8 mouse cellular contexts compared by ENCODE assay signal in genomic region chr15:97970299-97970698, GRCm38 (mm10). TPM values are rescaled to one million over a fixed set of nuclear protein-coding genes. Genes with fewer than 3 reads are reported as not detected.
DNase-seq lines count a peak whose midpoint lies in the region; ATAC-seq and TF ChIP-seq lines count a peak whose summit lies in the region.

No protein-coding gene starts in this region.

- no peak for TF ChIP-seq POLR2A in heart, adult 2 months (IDR thresholded peaks at IDR 0.05; ENCODE audit: insufficient read depth, low read depth, low read length)
- no peak for TF ChIP-seq POLR2A in testis, adult 2 months (IDR thresholded peaks at IDR 0.05; ENCODE audit: control insufficient read depth, low read depth, low read length)
- no peak for TF ChIP-seq POLR2A in small intestine, adult 2 months (IDR thresholded peaks at IDR 0.05; ENCODE audit: low read depth, low read length)

- no peak for DNase-seq in heart, adult 2 months
- no peak for DNase-seq in testis, postnatal 14 days (ENCODE audit: low spot score)
- DNase-seq in forebrain, postnatal 0 days = peak; percentile 20
- DNase-seq in layer of hippocampus, postnatal 14 days (ENCODE audit: low spot score in 2 of 2) = no peak
- no peak for DNase-seq in testis, postnatal 10 days (ENCODE audit: low spot score)

- TF ChIP-seq EP300 in heart, adult 2 months (IDR thresholded peaks at IDR 0.05; ENCODE audit: insufficient read depth, low read depth, low read length) = no peak

- H3K36me3 ChIP-seq in heart, adult 2 months (ENCODE audit: control insufficient read depth, insufficient read depth, low read length) = no peaks in the 10 kb centered on the region
- H3K36me3 ChIP-seq in heart, embryonic 11.5 days (ENCODE audit: control insufficient read depth, insufficient read depth, low read length) = no peaks in the 10 kb centered on the region
- H3K36me3 ChIP-seq in testis, adult 2 months (ENCODE audit: control insufficient read depth, insufficient read depth, low read length) = no peaks in the 10 kb centered on the region; the same call in 1 of the 2 replicates
- no peaks in the 10 kb centered on the region for H3K36me3 ChIP-seq in forebrain, postnatal 0 days (ENCODE audit: insufficient read depth)
- H3K36me3 ChIP-seq in small intestine, adult 2 months (ENCODE audit: control insufficient read depth, insufficient read depth, low read length) = no peaks in the 10 kb centered on the region

- intact Hi-C loops in heart, adult 2 months (cut with DNase I) = no loop called here

- H3K27me3 ChIP-seq in heart, adult 2 months (ENCODE audit: control insufficient read depth, insufficient read depth, low read length) = no peaks in the 10 kb centered on the region
- no peaks in the 10 kb centered on the region for H3K27me3 ChIP-seq in heart, embryonic 11.5 days (ENCODE audit: control insufficient read depth, insufficient read depth, low read length)
- H3K27me3 ChIP-seq in testis, adult 2 months (ENCODE audit: control insufficient read depth, insufficient read depth, low read length) = no peaks in the 10 kb centered on the region
- H3K27me3 ChIP-seq in forebrain, postnatal 0 days (ENCODE audit: insufficient read depth, low read length) = no peaks in the 10 kb centered on the region
- H3K27me3 ChIP-seq in small intestine, adult 2 months (ENCODE audit: control insufficient read depth, insufficient read depth, low read length) = no peaks in the 10 kb centered on the region

- TF ChIP-seq CTCF in heart, adult 2 months (IDR thresholded peaks at IDR 0.05) = peak; percentile 48
- peak; percentile 35; the same call in 1 of the 2 replicates for TF ChIP-seq CTCF in testis, adult 2 months (IDR thresholded peaks at IDR 0.05; ENCODE audit: control insufficient read depth, insufficient read depth, insufficient replicate concordance, low read depth, low read length)
- peak; percentile 77 for TF ChIP-seq CTCF in forebrain, postnatal 0 days (IDR thresholded peaks at IDR 0.05; ENCODE audit: low read depth)
- peak; percentile 64; the same call in 1 of the 2 replicates for TF ChIP-seq CTCF in small intestine, adult 2 months (IDR thresholded peaks at IDR 0.05; ENCODE audit: extremely low read depth, insufficient read length, insufficient replicate concordance, low read depth, low read length)

- no peak overlapping the region for H3K27ac ChIP-seq in heart, adult 2 months
- no peak overlapping the region for H3K27ac ChIP-seq in heart, embryonic 11.5 days (ENCODE audit: low read depth, low read length)
- H3K27ac ChIP-seq in testis, adult 2 months (ENCODE audit: control insufficient read depth, insufficient read depth, low read depth, low read length) = no peak overlapping the region
- no peak overlapping the region for H3K27ac ChIP-seq in forebrain, postnatal 0 days (ENCODE audit: low read depth, low read length)
- no peak overlapping the region for H3K27ac ChIP-seq in small intestine, adult 2 months (ENCODE audit: insufficient read depth, low read depth, low read length)

- no peak overlapping the region for H3K4me2 ChIP-seq in heart, embryonic 11.5 days
- H3K4me2 ChIP-seq in forebrain, postnatal 0 days (ENCODE audit: low read depth) = no peak overlapping the region

- no peaks in the 10 kb centered on the region for H3K4me1 ChIP-seq in heart, adult 2 months (ENCODE audit: control insufficient read depth, insufficient read depth, low read length)
- peaks cover 5% of the 10 kb centered on the region; the same call in 1 of the 2 replicates for H3K4me1 ChIP-seq in heart, embryonic 11.5 days (ENCODE audit: control insufficient read depth, insufficient read depth, low read length)
- H3K4me1 ChIP-seq in testis, adult 2 months (ENCODE audit: control insufficient read depth, insufficient read depth, low read length) = no peaks in the 10 kb centered on the region; the same call in 1 of the 2 replicates
- H3K4me1 ChIP-seq in forebrain, postnatal 0 days (ENCODE audit: insufficient read depth) = peaks cover 3% of the 10 kb centered on the region; the same call in 1 of the 2 replicates
- H3K4me1 ChIP-seq in small intestine, adult 2 months (ENCODE audit: control insufficient read depth, insufficient read depth, insufficient read length, low read length) = no peaks in the 10 kb centered on the region

- no peaks in the 10 kb centered on the region for H3K9me3 ChIP-seq in heart, embryonic 11.5 days (replicated peaks; ENCODE audit: control insufficient read depth, low read length)
- no peaks in the 10 kb centered on the region for H3K9me3 ChIP-seq in forebrain, postnatal 0 days (ENCODE audit: low read length)

- WGBS in heart, adult 2 months = 50% methylated on average over 6 of the region's 6 CpGs
- WGBS in heart, embryonic 11.5 days (ENCODE audit: insufficient replicate concordance) = 32% methylated on average over 6 of the region's 6 CpGs
- WGBS in forebrain, postnatal 0 days = 44% methylated on average over 6 of the region's 6 CpGs
- WGBS in small intestine, adult 2 months = 51% methylated on average over 6 of the region's 6 CpGs

- ATAC-seq in heart, embryonic 11.5 days (replicated peaks; ENCODE audit: insufficient number of reproducible peaks, low FRiP score, low TSS enrichment) = no peak
- no peak for ATAC-seq in forebrain, postnatal 0 days

- H3K9ac ChIP-seq in heart, adult 2 months (ENCODE audit: low read depth, low read length) = no peak overlapping the region
- H3K9ac ChIP-seq in heart, embryonic 11.5 days (ENCODE audit: low read depth, low read length) = no peak overlapping the region
- H3K9ac ChIP-seq in forebrain, postnatal 0 days = no peak overlapping the region

- no peak overlapping the region for H3K4me3 ChIP-seq in heart, adult 2 months
- H3K4me3 ChIP-seq in heart, embryonic 11.5 days (ENCODE audit: low read depth, low read length) = no peak overlapping the region
- H3K4me3 ChIP-seq in testis, adult 2 months (ENCODE audit: control insufficient read depth, low read depth, low read length) = no peak overlapping the region
- no peak overlapping the region for H3K4me3 ChIP-seq in forebrain, postnatal 0 days (ENCODE audit: low read depth, low read length)
- H3K4me3 ChIP-seq in small intestine, adult 2 months (ENCODE audit: low read depth, low read length) = no peak overlapping the region

- H3K79me2 ChIP-seq in heart, adult 2 months (replicated peaks; ENCODE audit: control insufficient read depth, insufficient read depth, low read length) = no peaks in the 10 kb centered on the region

RNA-seq across cellular contexts. Expression of gene Tmem106c, which starts 6.3 kb away (rescaled TPM):
- 10 to 100 TPM; 10.2 to 11.1 TPM for total RNA-seq in heart, adult 2 months (2021)
- polyA plus RNA-seq in heart, adult 2 months (2012; rRNA removed) = 21.9 and 37.0 TPM in 2 replicates
- polyA plus RNA-seq in heart, embryonic 11.5 days (2014; fragmentation: Nextera tagmentation; extraction: Ambion mirVana) = 30.1 and 34.9 TPM in 2 replicates
- polyA plus RNA-seq in testis, adult 2 months (2012; rRNA removed) = 55.7 and 58.7 TPM in 2 replicates
- total RNA-seq in forebrain, postnatal 0 days (2014; rRNA removed) = 44.4 and 50.8 TPM in 2 replicates
- polyA plus RNA-seq in forebrain, postnatal 0 days (2015; fragmentation: Nextera tagmentation; extraction: Ambion mirVana) = 62.8 and 66.1 TPM in 2 replicates
- polyA plus RNA-seq in small intestine, adult 2 months (2012; rRNA removed) = 7.1 and 8.6 TPM in 2 replicates
- 10 to 100 TPM; 19.1 to 22.3 TPM for total RNA-seq in layer of hippocampus, postnatal 14 days (2021)

RNA-seq across cellular contexts. Expression of gene Col2a1, which starts 34.2 kb away (rescaled TPM):
- under 1 TPM; 0.27 to 0.37 TPM for total RNA-seq in heart, adult 2 months (2021)
- 0.12 and 0.61 TPM in 2 replicates for polyA plus RNA-seq in heart, adult 2 months (2012; rRNA removed)
- 61.9 and 80.7 TPM in 2 replicates for polyA plus RNA-seq in heart, embryonic 11.5 days (2014; fragmentation: Nextera tagmentation; extraction: Ambion mirVana)
- 13.5 and 14.6 TPM in 2 replicates for polyA plus RNA-seq in testis, adult 2 months (2012; rRNA removed)
- total RNA-seq in forebrain, postnatal 0 days (2014; rRNA removed) = 7.6 and 28.3 TPM in 2 replicates
- polyA plus RNA-seq in forebrain, postnatal 0 days (2015; fragmentation: Nextera tagmentation; extraction: Ambion mirVana) = 2.5 and 4.9 TPM in 2 replicates
- 0.03 TPM in 1 of 2 replicates, not detected in the other for polyA plus RNA-seq in small intestine, adult 2 months (2012; rRNA removed)
- total RNA-seq in layer of hippocampus, postnatal 14 days (2021) = 1 to 10 TPM in 1 of 2 experiments, under 1 TPM in 1; 0.69 to 1.2 TPM

RNA-seq across cellular contexts. Expression of gene Vdr, which starts 59.9 kb away (rescaled TPM):
- total RNA-seq in heart, adult 2 months (2021) = 1 to 10 TPM; 1.1 to 2.0 TPM
- polyA plus RNA-seq in heart, adult 2 months (2012; rRNA removed) = 2.3 and 2.7 TPM in 2 replicates
- polyA plus RNA-seq in heart, embryonic 11.5 days (2014; fragmentation: Nextera tagmentation; extraction: Ambion mirVana) = 0.62 and 0.72 TPM in 2 replicates
- 5.4 and 5.7 TPM in 2 replicates for polyA plus RNA-seq in testis, adult 2 months (2012; rRNA removed)
- 0.15 and 0.76 TPM in 2 replicates for total RNA-seq in forebrain, postnatal 0 days (2014; rRNA removed)
- 0.04 and 0.05 TPM in 2 replicates for polyA plus RNA-seq in forebrain, postnatal 0 days (2015; fragmentation: Nextera tagmentation; extraction: Ambion mirVana)
- 100 and 151 TPM in 2 replicates for polyA plus RNA-seq in small intestine, adult 2 months (2012; rRNA removed)
- total RNA-seq in layer of hippocampus, postnatal 14 days (2021) = under 1 TPM in 1 of 2 experiments, not detected in 1; 0.43 TPM

Comparison
In these comparisons a context has a peak if more than half of its experiments do, and no peak if none do; other contexts are left out.
1. RNA of gene Vdr, which starts 59.9 kb away (polyA plus RNA-seq): 100 to 151 TPM in small intestine, adult 2 months; 5.4 to 5.7 TPM in testis, adult 2 months, 2.3 to 2.7 TPM in heart, adult 2 months, 0.62 to 0.72 TPM in heart, embryonic 11.5 days and 0.04 to 0.05 TPM in forebrain, postnatal 0 days; every median in the first group is over 10 times any median in the second.
2. Peak in every context shown above with its lines, with median percentiles within 50 percentile points of each other: CTCF ChIP-seq.